Mouse (Mus musculus) E14TG2a.4 (cell line): ENCODE measurements at regions not wholly inside any gene's neighbourhood (a gene's known extent, or its start where the extent isn't known, plus 50 kb on each side); places are given as distances from the start of the nearest gene placed in this dataset.
"Not testable (repeated sequence)": the region's sequence is repeated elsewhere in the genome, so short reads cannot be mapped to it uniquely, and the experiment has no call there.

Source experiments
- CTCF ChIP-seq: conservative IDR thresholded peaks from 2 replicates; pipeline ENCODE4 v1.5.1; 2014; ENCODE audit warnings: low read length
- NANOG ChIP-seq: IDR thresholded peaks from 2 replicates; pipeline ENCODE4 v1.6.1; 2014; ENCODE audit warnings: borderline replicate concordance, low read length, mixed read lengths

DNA sequence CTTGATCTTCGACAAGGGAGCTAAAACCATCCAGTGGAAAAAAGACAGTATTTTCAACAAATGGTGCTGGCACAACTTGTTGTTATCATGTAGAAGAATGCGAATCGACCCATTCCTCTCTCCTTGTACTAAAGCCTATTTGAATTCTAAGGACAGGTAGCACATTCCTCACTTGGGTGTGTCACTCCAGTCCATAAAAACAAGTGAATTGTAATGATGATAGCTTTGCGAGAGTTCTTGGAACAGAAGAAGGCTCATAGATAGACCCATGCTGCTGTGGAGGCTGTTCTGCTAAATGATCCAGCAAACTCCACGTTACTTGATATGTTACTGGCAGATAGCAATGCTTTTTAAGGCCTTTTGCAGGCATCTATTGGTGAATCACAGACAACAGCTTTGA is 1038.2 kb upstream of the Manea start:
- TF ChIP-seq CTCF, NANOG: not testable (repeated sequence)
